Mouse (Mus musculus) spleen, adult 2 months (tissue): ENCODE data around the gene Gpm6a.

ENCODE experiments used
- CTCF ChIP-seq: fragments of 200-500 bp; IDR thresholded peaks from 2 replicates; pipeline ENCODE4 v1.5.1; 2011; ENCODE audit warnings: mild to moderate bottlenecking, inconsistent platforms; ENCODE audit not compliant: insufficient read depth, insufficient read length, insufficient replicate concordance; ENCODE audit errors: extremely low read depth
- POLR2A ChIP-seq: fragments of 200-500 bp; IDR thresholded peaks from 2 replicates; pipeline ENCODE4 v1.6.1; 2011; ENCODE audit warnings: low read depth, low read length, inconsistent platforms

DNA sequence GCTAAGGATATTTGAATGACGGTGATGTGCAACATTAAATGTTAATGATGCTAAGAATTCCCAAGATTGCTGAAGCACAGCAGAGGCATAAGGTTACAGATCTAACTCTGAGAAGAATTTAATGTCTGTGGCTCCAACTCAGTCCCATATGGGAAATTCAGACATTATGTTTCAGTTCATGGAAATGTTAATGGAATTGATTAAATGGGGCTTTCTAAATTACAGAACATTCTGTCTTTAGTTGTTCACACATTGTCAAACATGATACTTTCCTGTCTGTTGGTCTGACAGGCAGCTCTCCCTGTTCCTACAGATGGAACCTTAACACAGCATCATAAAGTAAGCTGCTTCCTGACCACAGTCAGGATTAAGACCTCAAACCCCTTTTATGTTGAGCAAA lies 47.8 kb downstream of the Gpm6a start:
- TF ChIP-seq CTCF (no peak), POLR2A (no peak)
